ENCODE assay signal across 8 mouse cellular contexts in the genomic region with DNA sequence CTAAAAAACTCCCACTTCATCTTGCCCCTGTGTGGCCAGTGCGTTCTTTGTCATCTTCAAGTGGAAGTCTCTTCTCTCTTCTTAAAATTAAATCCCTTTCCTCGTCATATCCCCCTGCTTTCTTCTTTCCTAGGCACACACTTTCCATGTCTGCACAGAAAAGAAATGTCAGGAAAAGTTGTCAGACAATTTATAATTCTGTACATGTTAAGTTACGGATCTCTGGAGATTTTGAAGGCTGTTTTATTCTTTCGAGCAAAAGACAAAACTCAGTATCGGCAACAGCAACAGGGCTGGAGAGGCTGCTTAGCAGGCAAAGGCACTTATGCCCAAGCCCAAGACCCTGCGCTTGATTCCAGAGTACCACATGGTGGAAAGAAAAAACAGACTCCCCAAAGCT.
DNase-seq lines count a peak whose midpoint lies in the region; ATAC-seq and TF ChIP-seq lines count a peak whose summit lies in the region.

No protein-coding gene starts in this region.

- 12% methylated on average over 6 of the region's 6 CpGs for WGBS in kidney, embryonic 14.5 days
- 13% methylated on average over 6 of the region's 6 CpGs for WGBS in embryonic facial prominence, embryonic 15.5 days
- 26% methylated on average over 6 of the region's 6 CpGs for WGBS in intestine, embryonic 15.5 days
- WGBS in midbrain, postnatal 0 days, result 14% methylated on average over 6 of the region's 6 CpGs

- no peak for TF ChIP-seq CTCF in midbrain, postnatal 0 days (IDR thresholded peaks at IDR 0.05)

- no peaks in the 10 kb centered on the region for H3K9me3 ChIP-seq in kidney, embryonic 14.5 days (ENCODE audit: control insufficient read depth, low read length)
- no peaks in the 10 kb centered on the region for H3K9me3 ChIP-seq in embryonic facial prominence, embryonic 15.5 days (replicated peaks)
- no peaks in the 10 kb centered on the region for H3K9me3 ChIP-seq in intestine, embryonic 15.5 days
- no peaks in the 10 kb centered on the region for H3K9me3 ChIP-seq in midbrain, postnatal 0 days (ENCODE audit: low read length)

- H3K9ac ChIP-seq in kidney, embryonic 14.5 days (ENCODE audit: low read depth, low read length), result no peak overlapping the region
- H3K9ac ChIP-seq in embryonic facial prominence, embryonic 15.5 days, result no peak overlapping the region
- no peak overlapping the region for H3K9ac ChIP-seq in intestine, embryonic 15.5 days
- H3K9ac ChIP-seq in midbrain, postnatal 0 days (replicated peaks; ENCODE audit: low read length, poor library complexity, severe bottlenecking), result no peak overlapping the region

- peak overlapping the region; percentile 95 for H3K4me2 ChIP-seq in kidney, embryonic 14.5 days (replicated peaks; ENCODE audit: low read depth, low read length)
- H3K4me2 ChIP-seq in embryonic facial prominence, embryonic 15.5 days (replicated peaks), result peak overlapping the region; percentile 86
- H3K4me2 ChIP-seq in intestine, embryonic 15.5 days (replicated peaks), result peak overlapping the region; percentile 93
- H3K4me2 ChIP-seq in midbrain, postnatal 0 days (ENCODE audit: low read depth, low read length, poor library complexity, severe bottlenecking), result peak overlapping the region; percentile 94

- H3K36me3 ChIP-seq in kidney, embryonic 14.5 days (ENCODE audit: control insufficient read depth, insufficient read depth, low read length), result no peaks in the 10 kb centered on the region
- H3K36me3 ChIP-seq in embryonic facial prominence, embryonic 15.5 days, result no peaks in the 10 kb centered on the region
- H3K36me3 ChIP-seq in intestine, embryonic 15.5 days, result no peaks in the 10 kb centered on the region
- H3K36me3 ChIP-seq in midbrain, postnatal 0 days (ENCODE audit: insufficient read depth, low read length), result no peaks in the 10 kb centered on the region

- H3K27ac ChIP-seq in kidney, embryonic 14.5 days (ENCODE audit: low read depth, low read length), result no peak overlapping the region
- no peak overlapping the region for H3K27ac ChIP-seq in embryonic facial prominence, embryonic 15.5 days (replicated peaks)
- H3K27ac ChIP-seq in intestine, embryonic 15.5 days, result no peak overlapping the region
- no peak overlapping the region for H3K27ac ChIP-seq in midbrain, postnatal 0 days (ENCODE audit: low read depth, low read length)

- peaks cover 8% of the 10 kb centered on the region for H3K4me1 ChIP-seq in kidney, embryonic 14.5 days (ENCODE audit: control insufficient read depth, insufficient read depth, low read length)
- H3K4me1 ChIP-seq in embryonic facial prominence, embryonic 15.5 days, result peaks cover 11% of the 10 kb centered on the region
- peaks cover 8% of the 10 kb centered on the region for H3K4me1 ChIP-seq in intestine, embryonic 15.5 days (replicated peaks)
- H3K4me1 ChIP-seq in midbrain, postnatal 0 days (ENCODE audit: insufficient read depth, low read length), result peaks cover 3% of the 10 kb centered on the region

- ATAC-seq in kidney, embryonic 14.5 days (ENCODE audit: low FRiP score, low TSS enrichment), result no peak
- no peak for ATAC-seq in embryonic facial prominence, embryonic 15.5 days (ENCODE audit: insufficient number of reproducible peaks, low FRiP score, low TSS enrichment, low read depth)
- no peak for ATAC-seq in intestine, embryonic 15.5 days
- no peak for ATAC-seq in midbrain, postnatal 0 days (ENCODE audit: low FRiP score)
- no peak for ATAC-seq in CD4-positive, CD25-positive, alpha-beta regulatory T cell, adult 4 months

- no peaks in the 10 kb centered on the region for H3K27me3 ChIP-seq in kidney, embryonic 14.5 days (ENCODE audit: control insufficient read depth, insufficient read depth, low read length)
- peaks cover 14% of the 10 kb centered on the region for H3K27me3 ChIP-seq in embryonic facial prominence, embryonic 15.5 days
- no peaks in the 10 kb centered on the region for H3K27me3 ChIP-seq in intestine, embryonic 15.5 days (replicated peaks)
- no peaks in the 10 kb centered on the region for H3K27me3 ChIP-seq in midbrain, postnatal 0 days (ENCODE audit: insufficient read depth, low read length)

- no peak for DNase-seq in kidney, adult 8-10 months
- DNase-seq in midbrain, postnatal 0 days (ENCODE audit: low spot score), result no peak
- DNase-seq in frontal cortex, postnatal 10 days (ENCODE audit: low spot score in 2 of 2), result no peak
- DNase-seq in kidney, adult 9 months, result no peak

- peak overlapping the region; percentile 41 for H3K4me3 ChIP-seq in kidney, embryonic 14.5 days (ENCODE audit: low read length)
- peak overlapping the region; percentile 43 for H3K4me3 ChIP-seq in embryonic facial prominence, embryonic 15.5 days (replicated peaks)
- H3K4me3 ChIP-seq in intestine, embryonic 15.5 days (replicated peaks), result peak overlapping the region; percentile 37
- peak overlapping the region; percentile 44; the same call in 1 of the 2 replicates for H3K4me3 ChIP-seq in midbrain, postnatal 0 days (ENCODE audit: low read depth, low read length)
